Mouse (Mus musculus) lung, embryonic 14.5 days (tissue): ENCODE measurements around the gene Notch2. TPM values are rescaled to one million over a fixed set of nuclear protein-coding genes. Genes with fewer than 3 reads are reported as not detected.

Experiments used
- ATAC-seq: fragments of 200-750 bp; cut with Nextera tagmentation; 2 replicates; pipeline ENCODE4 v1.8.0; 2017; ENCODE audit warnings: mild to moderate bottlenecking, moderate TSS enrichment, moderate library complexity; ENCODE audit not compliant: insufficient read depth
- DNase-seq: peaks from one replicate; pipeline ENCODE4 v3.0.0-alpha.2; 2015
- H3K27ac ChIP-seq: fragments of 300-500 bp; sonication (generic); 2 replicates; pipeline ENCODE4 v1.5.1; 2014; ENCODE audit warnings: low read depth, mild to moderate bottlenecking, moderate library complexity
- H3K27me3 ChIP-seq: fragments of 300-500 bp; sonication (generic); 2 replicates; pipeline ENCODE4 v1.6.1; 2014; ENCODE audit warnings: low read length, control low read depth; ENCODE audit not compliant: insufficient read depth
- H3K36me3 ChIP-seq: fragments of 300-500 bp; sonication (generic); 2 replicates; pipeline ENCODE4 v1.6.1; 2014; ENCODE audit warnings: control low read depth; ENCODE audit not compliant: insufficient read depth
- H3K4me1 ChIP-seq: fragments of 300-500 bp; sonication (generic); 2 replicates; pipeline ENCODE4 v1.6.1; 2014; ENCODE audit warnings: antibody characterized with exemption, control low read depth; ENCODE audit not compliant: insufficient read depth
- H3K4me2 ChIP-seq: fragments of 300-500 bp; sonication (generic); 2 replicates; pipeline ENCODE4 v1.6.1; 2014; ENCODE audit warnings: mild to moderate bottlenecking
- H3K4me3 ChIP-seq: fragments of 300-500 bp; sonication (generic); 2 replicates; pipeline ENCODE4 v1.5.1; 2014; ENCODE audit warnings: low read depth, low read length
- H3K9ac ChIP-seq: fragments of 300-500 bp; sonication (generic); 2 replicates; pipeline ENCODE4 v1.6.1; 2014
- H3K9me3 ChIP-seq: fragments of 300-500 bp; sonication (generic); 2 replicates; pipeline ENCODE4 v1.6.1; 2016; ENCODE audit warnings: low read depth, low read length, control low read depth
- CTCF ChIP-seq: IDR thresholded peaks from 2 replicates; pipeline ENCODE4 v1.5.1; 2016; ENCODE audit warnings: antibody characterized with exemption, low read depth
- WGBS: fragments of 180-500 bp; shearing (Covaris S2); extraction: QIAGEN DNeasy Blood & Tissue Kit; methylation state at CpG from one replicate; pipeline ENCODE4 v1.1.7; 2014; 5-methylcytosine and 5-hydroxymethylcytosine counted together
- polyA plus RNA-seq: library from polyadenylated mRNA; unstranded; fragments of >200 nt; fragmentation: Nextera tagmentation; extraction: Ambion mirVana; gene quantifications from 2 replicates; pipeline ENCODE4 v1.2.1, GENCODE M21; 2014

Notch2 gene
- polyA plus RNA-seq, 1 experiment from 2014 or later, result 43.8 TPM

DNA sequence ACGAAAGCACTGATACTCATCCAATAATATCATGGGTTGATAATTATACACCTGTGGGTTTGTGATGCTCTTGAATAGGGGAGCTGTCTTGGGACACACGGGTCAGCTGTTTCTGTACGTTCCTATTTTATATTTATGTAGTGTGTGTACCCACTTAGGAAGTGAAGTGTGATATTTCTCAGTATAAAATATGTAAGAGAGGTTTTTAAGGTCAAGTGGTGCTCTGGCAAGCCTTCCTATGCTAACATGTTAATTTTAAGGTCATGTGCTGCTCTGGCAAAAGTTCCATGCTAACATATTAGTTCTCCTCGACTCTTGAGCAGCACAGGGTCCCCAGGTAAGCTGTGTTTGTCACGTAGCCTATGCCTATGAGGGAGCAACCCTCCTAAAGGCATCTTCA is 6.4 kb upstream of the Notch2 start:
- Histone ChIP-seq H3K27me3 (no peaks in the 10 kb centered on the region), H3K4me2 (no peak overlapping the region), H3K27ac (no peak overlapping the region), H3K4me1 (no peaks in the 10 kb centered on the region), H3K4me3 (no peak overlapping the region), H3K9ac (no peak overlapping the region), H3K36me3 (no peaks in the 10 kb centered on the region), H3K9me3 (no peaks in the 10 kb centered on the region)
- DNase-seq, result no peak
- 67% methylated on average over 5 of the region's 5 CpGs for WGBS
- no peak for ATAC-seq
- TF ChIP-seq CTCF, result no peak

DNA sequence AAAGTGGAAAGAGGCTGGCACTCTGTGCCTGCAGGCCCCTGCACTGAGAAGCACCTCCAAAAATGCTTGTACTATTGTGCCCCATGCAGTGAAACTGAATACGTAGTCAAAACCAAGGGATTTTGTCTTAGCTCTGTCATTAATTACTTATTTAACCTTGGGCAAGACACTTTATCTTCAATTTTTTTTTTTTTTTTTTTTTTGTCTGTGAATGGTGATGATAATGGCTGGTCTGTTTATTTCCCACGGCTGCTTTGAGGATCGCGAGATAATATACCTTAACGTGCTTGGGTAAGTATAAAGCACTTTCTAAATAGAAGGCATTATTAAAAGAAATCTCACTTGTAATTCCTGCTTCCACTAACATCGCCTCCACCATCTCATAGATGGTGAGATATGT is 5.2 kb upstream of the Notch2 start:
- Histone ChIP-seq H3K27ac (no peak overlapping the region), H3K4me3 (no peak overlapping the region), H3K36me3 (no peaks in the 10 kb centered on the region), H3K4me2 (no peak overlapping the region), H3K9ac (no peak overlapping the region), H3K9me3 (no peaks in the 10 kb centered on the region), H3K27me3 (no peaks in the 10 kb centered on the region), H3K4me1 (no peaks in the 10 kb centered on the region)
- TF ChIP-seq CTCF, result no peak
- ATAC-seq (no peak), DNase-seq (no peak)
- 62% methylated on average over 6 of the region's 6 CpGs for WGBS

DNA sequence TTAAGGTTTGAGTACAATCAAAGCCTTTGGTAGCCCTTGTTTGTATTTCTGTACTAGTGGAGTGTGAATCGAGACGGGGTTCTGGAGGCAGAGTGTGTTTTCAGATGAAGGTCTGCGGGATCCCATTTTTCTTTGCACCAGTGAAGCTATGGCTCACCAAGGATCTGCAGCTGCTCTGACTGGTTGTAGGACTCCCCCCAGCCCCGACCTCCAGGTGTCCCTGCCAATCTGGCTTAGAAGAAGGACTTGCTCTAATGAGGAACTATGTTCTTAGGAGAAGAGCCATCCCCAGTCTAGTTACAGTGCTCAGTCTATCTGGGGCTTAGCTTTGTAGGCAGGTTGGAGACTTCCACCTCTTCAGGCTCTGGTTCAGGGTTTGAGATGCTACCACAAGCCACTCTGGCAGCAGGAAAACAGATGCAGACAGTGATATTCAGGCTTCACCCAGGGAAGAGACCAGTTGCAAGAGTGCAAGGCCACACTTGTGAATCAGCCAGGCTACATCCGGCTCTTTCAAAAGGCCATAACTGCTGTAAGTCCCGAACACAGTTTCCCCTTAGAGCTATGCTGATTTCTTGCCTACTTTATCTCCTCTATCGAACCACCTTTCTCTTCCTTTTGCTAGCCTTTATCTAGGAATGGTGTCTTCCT is 4.0 kb upstream of the Notch2 start:
- H3K27ac ChIP-seq, result no peak overlapping the region
- no peak for TF ChIP-seq CTCF
- no peaks in the 10 kb centered on the region for H3K27me3 ChIP-seq
- no peak overlapping the region for H3K4me3 ChIP-seq
- DNase-seq, result no peak
- no peaks in the 10 kb centered on the region for H3K9me3 ChIP-seq
- no peak overlapping the region for H3K4me2 ChIP-seq
- no peak overlapping the region for H3K9ac ChIP-seq
- no peaks in the 10 kb centered on the region for H3K36me3 ChIP-seq
- no peak for ATAC-seq
- WGBS, result 67% methylated on average over 7 of the region's 7 CpGs
- no peaks in the 10 kb centered on the region for H3K4me1 ChIP-seq

DNA sequence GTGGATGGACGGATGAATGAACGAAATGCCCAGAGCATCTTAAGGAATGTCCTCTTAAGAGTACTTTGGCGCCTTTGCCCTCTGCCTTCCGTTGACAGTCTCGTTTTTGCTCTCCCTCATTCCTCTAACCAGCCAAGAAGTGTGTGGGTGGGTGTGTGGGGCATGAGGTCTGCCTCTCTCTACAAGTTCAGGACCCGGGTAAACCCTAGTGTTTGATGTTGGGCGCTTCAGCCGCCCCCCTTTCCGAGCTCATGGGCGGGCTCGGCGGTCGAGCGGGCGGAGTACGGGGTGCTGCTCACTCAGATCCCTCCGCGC is 284 bp upstream of the Notch2 start:
- DNase-seq, result no peak
- no peaks in the 10 kb centered on the region for H3K27me3 ChIP-seq
- no peak; the same call in 1 of the 2 replicates for ATAC-seq
- peak overlapping the region; percentile 59 for H3K9ac ChIP-seq
- WGBS, result under 1% methylated on average over 18 of the region's 18 CpGs
- no peak overlapping the region for H3K27ac ChIP-seq
- no peaks in the 10 kb centered on the region for H3K36me3 ChIP-seq
- H3K4me1 ChIP-seq, result peaks cover 11% of the 10 kb centered on the region
- H3K4me2 ChIP-seq, result peak overlapping the region; percentile 69
- no peak for TF ChIP-seq CTCF
- peak overlapping the region; percentile 87 for H3K4me3 ChIP-seq
- H3K9me3 ChIP-seq, result no peaks in the 10 kb centered on the region

DNA sequence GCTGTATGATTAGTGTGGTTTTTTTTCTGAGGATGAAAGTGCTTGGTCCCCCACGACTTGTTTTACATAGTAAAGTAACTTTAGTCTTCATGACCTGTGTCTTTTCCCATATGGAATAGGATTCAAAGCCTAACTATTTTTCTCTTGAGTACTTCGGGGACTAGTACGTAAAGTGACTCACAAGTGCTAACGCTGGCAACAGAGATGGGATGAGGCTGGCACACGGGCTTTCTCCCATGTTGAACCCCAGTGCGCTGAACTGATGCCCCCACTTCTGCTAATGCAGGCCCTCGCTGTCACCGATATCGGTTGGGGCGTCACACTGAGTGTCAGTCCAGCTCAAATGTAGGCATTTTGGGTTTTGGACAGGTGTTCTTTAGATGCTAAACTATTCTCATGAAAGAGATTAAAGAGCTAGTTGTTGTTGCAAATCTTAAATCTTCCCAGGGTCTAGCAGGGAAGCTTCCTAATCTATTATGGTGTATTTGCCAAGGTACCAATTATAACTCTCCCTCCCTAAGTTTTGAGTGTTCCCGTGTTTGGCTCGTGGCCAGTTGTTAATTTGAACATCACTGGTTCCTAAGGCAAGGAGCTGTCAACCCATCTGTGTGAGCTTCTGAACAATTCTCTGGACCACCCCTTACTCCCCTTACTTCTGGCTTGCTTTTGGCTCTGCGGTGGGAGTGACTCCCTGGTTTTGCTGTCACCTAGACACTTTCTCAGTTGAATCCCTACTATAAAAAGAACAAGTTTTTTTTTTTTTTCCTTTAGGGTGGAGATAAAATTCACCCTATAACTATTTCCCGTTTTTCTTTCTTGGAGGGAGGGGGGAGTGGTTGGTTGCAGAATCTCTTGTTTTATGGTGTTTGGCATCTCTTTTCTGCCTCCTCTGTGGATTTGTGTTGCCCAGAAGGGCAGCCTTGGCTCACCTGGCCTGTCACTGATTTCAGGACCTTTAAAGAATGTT is 2.2 kb downstream of the Notch2 start:
- no peaks in the 10 kb centered on the region for H3K27me3 ChIP-seq
- H3K4me3 ChIP-seq, result peak overlapping the region; percentile 87
- H3K9ac ChIP-seq, result peak overlapping the region; percentile 97
- WGBS, result 52% methylated on average over 14 of the region's 14 CpGs
- no peaks in the 10 kb centered on the region for H3K36me3 ChIP-seq
- TF ChIP-seq CTCF, result no peak
- H3K9me3 ChIP-seq, result no peaks in the 10 kb centered on the region
- peak overlapping the region; percentile 69 for H3K4me2 ChIP-seq
- peaks cover 21% of the 10 kb centered on the region for H3K4me1 ChIP-seq
- ATAC-seq, result no peak
- H3K27ac ChIP-seq, result no peak overlapping the region
- peak; percentile 48 for DNase-seq

DNA sequence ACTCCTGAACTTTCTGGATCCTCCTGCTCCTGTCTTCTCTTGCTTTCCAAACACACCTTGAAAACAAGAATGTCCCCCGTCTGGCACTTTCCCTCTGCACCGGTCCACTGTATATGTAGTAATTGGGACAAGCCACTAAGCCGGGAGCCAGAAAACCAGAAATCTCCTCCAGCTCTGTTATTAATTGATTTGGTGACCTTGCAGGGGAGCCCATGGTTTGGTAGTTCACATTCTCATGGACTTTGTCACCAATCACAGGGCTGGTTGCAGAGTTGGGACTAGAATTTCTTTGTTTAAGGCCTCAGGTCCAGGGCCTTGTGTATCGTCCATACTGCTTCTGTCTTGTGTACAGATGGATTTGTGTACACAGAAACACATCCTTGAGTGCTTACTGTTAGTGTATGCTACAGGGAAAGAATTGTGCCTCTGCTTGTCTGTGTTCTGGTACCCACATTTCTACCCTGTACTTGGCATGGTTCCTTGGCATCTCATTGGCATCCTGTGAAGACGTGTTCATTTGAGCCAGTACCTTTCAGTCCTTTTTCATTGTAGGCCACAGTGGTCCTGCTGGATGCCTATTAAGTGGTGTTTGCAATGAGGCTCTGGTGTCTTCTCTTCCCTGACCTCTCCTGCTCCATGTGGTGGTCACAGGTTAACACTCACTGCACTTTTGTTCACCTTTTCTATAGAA is 3.7 kb downstream of the Notch2 start:
- Histone ChIP-seq H3K4me2 (peak overlapping the region; percentile 69; the same call in 1 of the 2 replicates), H3K9me3 (no peaks in the 10 kb centered on the region), H3K4me3 (no peak overlapping the region), H3K9ac (no peak overlapping the region), H3K4me1 (peaks cover 24% of the 10 kb centered on the region), H3K27ac (no peak overlapping the region), H3K27me3 (no peaks in the 10 kb centered on the region), H3K36me3 (no peaks in the 10 kb centered on the region)
- TF ChIP-seq CTCF, result no peak
- DNase-seq (no peak), ATAC-seq (no peak)
- WGBS, result 63% methylated on average over 5 of the region's 5 CpGs

DNA sequence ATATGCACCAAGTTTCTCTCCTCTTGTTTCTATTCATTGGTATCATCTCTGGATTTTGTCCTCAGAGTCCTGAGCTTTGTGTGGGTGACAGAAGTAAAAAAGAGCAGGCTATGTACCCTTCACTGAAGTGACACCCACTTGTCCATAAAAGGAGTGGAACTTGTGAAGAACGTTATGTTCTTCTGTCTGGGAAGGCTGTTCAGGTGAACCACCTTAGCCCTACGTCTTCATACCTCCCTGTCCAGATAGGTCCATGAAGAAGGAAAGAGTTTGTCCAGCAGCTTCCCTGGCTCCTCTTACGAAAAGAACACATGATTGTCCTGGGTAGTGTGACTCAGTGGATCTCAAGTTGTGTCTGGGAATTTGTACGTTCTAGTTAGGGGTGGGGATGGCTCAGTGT is 4.9 kb downstream of the Notch2 start:
- H3K27ac ChIP-seq, result no peak overlapping the region
- DNase-seq (no peak), ATAC-seq (no peak)
- TF ChIP-seq CTCF, result no peak
- WGBS, result 71% methylated on average over 4 of the region's 4 CpGs
- peaks cover 24% of the 10 kb centered on the region for H3K4me1 ChIP-seq
- no peaks in the 10 kb centered on the region for H3K9me3 ChIP-seq
- H3K36me3 ChIP-seq, result no peaks in the 10 kb centered on the region
- H3K27me3 ChIP-seq, result no peaks in the 10 kb centered on the region
- no peak overlapping the region for H3K4me2 ChIP-seq
- H3K9ac ChIP-seq, result no peak overlapping the region
- H3K4me3 ChIP-seq, result no peak overlapping the region
